Mouse (Mus musculus) effector memory CD4-positive, alpha-beta T cell, adult 7 months (primary cell): ENCODE measurements around the gene Pou5f1. TPM values are rescaled to one million over a fixed set of nuclear protein-coding genes. Genes with fewer than 3 reads are reported as not detected.

Source experiments
- polyA plus RNA-seq: library from polyadenylated mRNA; unstranded; fragments of 100-300 nt; shearing (Covaris generic); gene quantifications from one replicate; pipeline ENCODE4 v1.2.1, GENCODE M21; 2017

The Pou5f1 gene
- not detected for polyA plus RNA-seq

GRCm38 (mm10) chr17:35505776-35506175 lies at the start of gene Pou5f1:
TSS of gene Pou5f1 (plus strand) at chr17:35506018.

DNA sequence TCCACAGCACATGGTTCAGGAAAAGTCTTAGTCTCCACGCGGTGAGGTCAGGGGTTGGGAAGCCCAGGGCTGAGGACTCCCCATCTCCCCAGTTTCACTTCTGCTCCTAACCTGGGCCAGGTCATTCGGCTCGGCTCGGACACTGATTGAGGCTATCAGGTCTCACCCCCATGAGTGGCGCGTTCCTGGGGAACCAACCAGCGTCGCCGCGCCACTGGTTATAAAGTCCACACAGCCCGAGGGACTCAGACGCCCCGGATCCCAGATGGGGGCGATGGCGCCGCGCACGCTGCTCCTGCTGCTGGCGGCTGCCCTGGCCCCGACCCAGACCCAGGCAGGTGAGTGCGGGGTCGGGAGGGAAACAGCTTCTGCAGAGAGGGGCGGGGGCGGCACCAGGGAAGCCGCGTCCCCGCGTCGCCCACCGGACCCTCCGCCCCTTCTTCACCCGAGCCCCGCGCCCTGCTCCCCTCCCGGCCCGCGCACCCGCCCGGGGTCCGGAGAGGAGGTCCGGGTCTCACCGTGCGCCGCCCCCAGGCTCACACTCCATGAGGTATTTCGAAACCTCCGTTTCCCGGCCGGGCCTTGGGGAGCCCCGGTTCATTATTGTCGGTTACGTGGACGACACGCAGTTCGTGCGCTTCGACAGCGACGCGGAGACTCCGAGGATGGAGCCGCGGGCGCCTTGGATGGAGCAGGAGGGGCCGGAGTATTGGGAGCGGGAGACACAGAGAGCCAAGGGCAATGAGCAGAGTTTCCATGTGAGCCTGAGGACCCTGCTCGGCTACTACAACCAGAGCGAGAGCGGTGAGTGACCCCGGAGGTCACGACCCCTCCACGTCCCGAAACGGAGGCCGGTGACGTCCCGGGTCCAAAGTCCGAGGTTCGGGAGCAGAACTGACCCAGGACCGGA lies 35.7 kb upstream of the Pou5f1 start, which contains the start of gene H2-Q10:
Gene H2-Q10, plus strand, starts transcription at position 248 of the 910 bp plus-strand sequence.

DNA sequence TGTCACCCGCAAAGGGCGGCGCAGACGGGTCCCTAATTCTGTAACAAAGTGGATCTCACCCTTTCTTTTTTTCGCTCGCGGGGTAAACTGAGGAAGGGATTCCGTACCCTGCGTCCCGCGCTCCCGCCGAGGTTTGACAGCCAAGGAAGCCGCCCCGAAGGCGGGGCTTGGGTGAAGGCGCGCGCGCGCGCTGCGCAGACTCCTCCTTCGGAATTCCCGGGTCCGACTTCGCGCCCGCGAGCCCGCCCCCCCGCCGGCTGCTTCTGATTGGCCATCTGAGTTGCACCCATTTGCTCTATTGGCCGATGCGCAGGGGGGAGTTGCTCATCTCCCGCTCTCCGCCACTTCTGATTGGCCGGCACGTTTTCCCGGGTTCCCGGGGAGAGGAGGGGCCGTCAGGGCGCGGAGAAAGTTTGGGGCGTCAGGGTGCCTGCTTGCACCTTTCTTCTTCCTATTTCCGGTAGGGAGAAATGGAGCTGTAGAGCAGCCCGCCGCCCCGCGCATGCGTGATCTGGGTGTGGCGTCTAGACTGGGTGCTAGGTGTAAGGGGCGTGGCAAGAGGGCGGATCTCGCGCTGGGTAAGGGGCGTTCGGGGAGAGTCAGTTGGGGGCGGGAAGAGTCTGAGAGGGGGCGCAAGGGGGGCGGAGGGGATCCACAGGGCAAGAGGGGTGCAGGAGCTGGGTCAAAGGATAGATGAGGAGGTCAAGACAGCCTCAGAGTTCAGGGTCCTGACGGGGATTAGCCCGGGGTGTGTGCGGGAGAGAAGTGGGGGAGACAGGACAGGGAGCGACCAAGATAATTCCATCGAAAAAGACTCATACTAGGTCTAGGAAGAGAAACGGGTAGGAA lies 11.1 kb downstream of the Pou5f1 start, which contains the start of the genes Tcf19 and Cchcr1:
Gene Tcf19, minus strand, starts transcription at position 173 of the 849 bp plus-strand sequence.
Gene Cchcr1, plus strand, starts transcription at position 449 of the 849 bp plus-strand sequence.

DNA sequence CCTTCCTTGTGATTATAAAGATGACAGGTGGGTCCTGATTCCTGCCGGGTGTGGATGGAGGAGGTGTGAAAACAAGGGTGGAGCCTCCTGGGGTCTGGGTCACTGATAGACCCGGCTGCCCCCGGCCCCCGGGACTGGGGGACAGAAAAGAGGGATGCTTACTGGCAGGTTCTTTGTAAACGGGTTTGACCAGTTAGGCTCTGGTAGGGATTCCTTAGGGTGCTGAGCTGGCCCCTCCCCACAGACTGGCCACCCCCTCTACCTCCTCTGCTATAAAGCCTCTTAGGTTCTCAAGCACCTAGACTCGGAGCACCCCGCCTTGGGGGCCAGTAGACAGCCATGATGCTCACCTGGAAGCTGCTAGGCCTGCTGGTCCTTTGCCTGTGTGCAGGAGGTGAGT lies 27.1 kb downstream of the Pou5f1 start, which contains the start of gene Psors1c2:
Gene Psors1c2, plus strand, starts transcription at position 301 of the 400 bp plus-strand sequence.

GRCm38 (mm10) chr17:35551881-35552414 lies 46.1 kb downstream of the Pou5f1 start, which contains the start of gene Cdsn:
TSS of gene Cdsn (plus strand) at chr17:35552128.

Other genes with a start within 250 kb of the Pou5f1 start
- gene H2-D1, start 243.3 kb upstream of the Pou5f1 start, polyA plus RNA-seq: 6,702 TPM
- 0.89 TPM for gene H2-Q1, start 185.6 kb upstream of the Pou5f1 start, polyA plus RNA-seq
- gene H2-Q2, start 163.8 kb upstream of the Pou5f1 start, polyA plus RNA-seq: 19.2 TPM
- gene H2-Q4, start 126.4 kb upstream of the Pou5f1 start, polyA plus RNA-seq: 42.4 TPM
- gene H2-Q6, start 81.2 kb upstream of the Pou5f1 start, polyA plus RNA-seq: 1,228 TPM
- 3,053 TPM for gene H2-Q7, start 66.9 kb upstream of the Pou5f1 start, polyA plus RNA-seq
- gene H2-Q10, start 35.9 kb upstream of the Pou5f1 start, polyA plus RNA-seq: 189 TPM
- 15.7 TPM for gene Tcf19, start 10.8 kb downstream of the Pou5f1 start, polyA plus RNA-seq
- 15.3 TPM for gene Cchcr1, start 11.1 kb downstream of the Pou5f1 start, polyA plus RNA-seq
- not detected for gene Psors1c2, start 27.2 kb downstream of the Pou5f1 start, polyA plus RNA-seq
- gene Cdsn, start 46.1 kb downstream of the Pou5f1 start, polyA plus RNA-seq: 1.5 TPM
- gene 2300002M23Rik, start 61.4 kb downstream of the Pou5f1 start, polyA plus RNA-seq: not detected
- not detected for gene Sfta2, start 95.5 kb downstream of the Pou5f1 start, polyA plus RNA-seq
- not detected for gene Gm9573, start 120.6 kb downstream of the Pou5f1 start, polyA plus RNA-seq
- gene Mucl3, start 137.7 kb downstream of the Pou5f1 start, polyA plus RNA-seq: 0.48 TPM
- 11.9 TPM for gene Vars2, start 161.6 kb downstream of the Pou5f1 start, polyA plus RNA-seq
- 18.6 TPM for gene Gtf2h4, start 167.7 kb downstream of the Pou5f1 start, polyA plus RNA-seq
- gene Ddr1, start 198.6 kb downstream of the Pou5f1 start, polyA plus RNA-seq: 10.4 TPM